Comparison of ENCODE assay signal across 9 mouse cellular contexts in the genomic region with DNA sequence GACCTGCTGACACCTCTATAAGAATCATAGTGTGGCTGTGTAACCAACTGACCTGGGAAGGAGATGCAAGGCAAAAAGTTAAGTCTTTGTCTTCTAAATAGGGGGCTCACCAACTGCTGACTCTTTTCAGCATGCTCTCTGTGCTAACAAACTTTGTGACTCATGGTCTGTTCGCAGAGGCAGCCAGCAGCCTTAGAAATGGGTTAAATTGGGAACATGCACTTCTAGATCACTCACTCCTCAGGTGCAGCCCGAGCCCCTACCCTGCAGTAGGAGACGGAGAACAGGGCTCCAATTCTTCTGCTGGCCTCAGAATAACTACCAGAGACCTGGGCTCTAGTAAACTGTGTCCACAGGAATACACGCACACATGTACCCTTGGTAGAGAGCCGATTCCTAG. TPM values are rescaled to one million over a fixed set of nuclear protein-coding genes. Genes with fewer than 3 reads are reported as not detected.
DNase-seq lines count a peak whose midpoint lies in the region; ATAC-seq lines count a peak whose summit lies in the region.
"Had no signal": no experiment of that assay in that cellular context is flagged by ENCODE, and none has a peak within 500 bp of the region (broad histone marks: within the 10 kb centered on the region; RNA-seq: fewer than 3 reads in every experiment).

No protein-coding gene starts in this region.

- H3K27ac ChIP-seq in kidney, embryonic 15.5 days, result no peak overlapping the region
- H3K27ac ChIP-seq in embryonic facial prominence, embryonic 12.5 days, result no peak overlapping the region
- H3K27ac ChIP-seq in hindbrain, embryonic 13.5 days, result peak overlapping the region; percentile 89
- peak overlapping the region; percentile 84 for H3K27ac ChIP-seq in midbrain, embryonic 16.5 days (ENCODE audit: low read length)

- no peak for DNase-seq in kidney, adult 11 months
- DNase-seq in layer of hippocampus, adult 9-10 months (ENCODE audit: low spot score), result no peak
- DNase-seq in urinary bladder, postnatal 25 days (ENCODE audit: low spot score), result no peak
- no peak for DNase-seq in gastrocnemius, postnatal 4 days (ENCODE audit: low spot score in 2 of 2)
- DNase-seq: retina, postnatal 1 day had no signal

- 28% methylated on average over 5 of the region's 5 CpGs for WGBS in kidney, embryonic 15.5 days
- WGBS in embryonic facial prominence, embryonic 12.5 days, result 21% methylated on average over 5 of the region's 5 CpGs
- 18% methylated on average over 5 of the region's 5 CpGs for WGBS in hindbrain, embryonic 13.5 days
- WGBS in midbrain, embryonic 16.5 days, result 20% methylated on average over 5 of the region's 5 CpGs

- H3K4me1 ChIP-seq in kidney, embryonic 15.5 days, result peaks cover 17% of the 10 kb centered on the region
- peaks cover 9% of the 10 kb centered on the region for H3K4me1 ChIP-seq in embryonic facial prominence, embryonic 12.5 days
- H3K4me1 ChIP-seq in hindbrain, embryonic 13.5 days (replicated peaks), result peaks cover 28% of the 10 kb centered on the region
- peaks cover 21% of the 10 kb centered on the region for H3K4me1 ChIP-seq in midbrain, embryonic 16.5 days (ENCODE audit: control insufficient read depth, insufficient read depth, low read length)

- H3K9ac ChIP-seq in kidney, embryonic 15.5 days, result peak overlapping the region; percentile 51; the same call in 1 of the 2 replicates
- H3K9ac ChIP-seq in embryonic facial prominence, embryonic 12.5 days, result no peak overlapping the region
- peak overlapping the region; percentile 90 for H3K9ac ChIP-seq in hindbrain, embryonic 13.5 days
- peak overlapping the region; percentile 89 for H3K9ac ChIP-seq in midbrain, embryonic 16.5 days (ENCODE audit: low read depth, low read length)

- no peaks in the 10 kb centered on the region for H3K36me3 ChIP-seq in kidney, embryonic 15.5 days
- H3K36me3 ChIP-seq in embryonic facial prominence, embryonic 12.5 days, result no peaks in the 10 kb centered on the region
- peaks cover 3% of the 10 kb centered on the region; the same call in 1 of the 2 replicates for H3K36me3 ChIP-seq in hindbrain, embryonic 13.5 days
- H3K36me3 ChIP-seq in midbrain, embryonic 16.5 days (ENCODE audit: control insufficient read depth, insufficient read depth, low read length), result no peaks in the 10 kb centered on the region

- H3K9me3 ChIP-seq in kidney, embryonic 15.5 days (replicated peaks), result no peaks in the 10 kb centered on the region
- H3K9me3 ChIP-seq in embryonic facial prominence, embryonic 12.5 days, result 0 out of 2 replicates have a peak, but pooled peaks cover 5% of the 10 kb centered on the region
- H3K9me3 ChIP-seq in hindbrain, embryonic 13.5 days, result no peaks in the 10 kb centered on the region
- no peaks in the 10 kb centered on the region for H3K9me3 ChIP-seq in midbrain, embryonic 16.5 days (replicated peaks; ENCODE audit: control insufficient read depth, low read length, poor library complexity, severe bottlenecking)

- peak overlapping the region; percentile 60 for H3K4me3 ChIP-seq in kidney, embryonic 15.5 days (replicated peaks)
- H3K4me3 ChIP-seq in embryonic facial prominence, embryonic 12.5 days, result peak overlapping the region; percentile 78
- H3K4me3 ChIP-seq in hindbrain, embryonic 13.5 days, result peak overlapping the region; percentile 84
- H3K4me3 ChIP-seq in midbrain, embryonic 16.5 days (ENCODE audit: low read depth, low read length), result peak overlapping the region; percentile 90

- ATAC-seq in kidney, embryonic 15.5 days (replicated peaks; ENCODE audit: low FRiP score), result no peak
- ATAC-seq in embryonic facial prominence, embryonic 12.5 days (ENCODE audit: insufficient number of reproducible peaks, insufficient read depth, low FRiP score, low TSS enrichment), result no peak
- no peak for ATAC-seq in hindbrain, embryonic 13.5 days (ENCODE audit: low FRiP score)
- peak; percentile 15; the same call in 1 of the 2 replicates for ATAC-seq in midbrain, embryonic 16.5 days

- peak overlapping the region; percentile 99 for H3K4me2 ChIP-seq in kidney, embryonic 15.5 days
- H3K4me2 ChIP-seq in embryonic facial prominence, embryonic 12.5 days (replicated peaks), result peak overlapping the region; percentile 88
- H3K4me2 ChIP-seq in hindbrain, embryonic 13.5 days, result peak overlapping the region; percentile 71
- peak overlapping the region; percentile 80 for H3K4me2 ChIP-seq in midbrain, embryonic 16.5 days (ENCODE audit: low read length)

- H3K27me3 ChIP-seq in kidney, embryonic 15.5 days, result peaks cover 20% of the 10 kb centered on the region
- peaks cover 15% of the 10 kb centered on the region; the same call in 1 of the 2 replicates for H3K27me3 ChIP-seq in embryonic facial prominence, embryonic 12.5 days
- H3K27me3 ChIP-seq in hindbrain, embryonic 13.5 days, result 0 out of 2 replicates have a peak, but pooled peaks cover 11% of the 10 kb centered on the region
- H3K27me3 ChIP-seq in midbrain, embryonic 16.5 days (ENCODE audit: control insufficient read depth, insufficient read depth, low read depth, low read length), result no peaks in the 10 kb centered on the region

RNA-seq across cellular contexts. Expression of a gene that starts 1.2 kb away (rescaled TPM):
- 3.4 TPM in 2 replicates for polyA plus RNA-seq in kidney, embryonic 15.5 days (2015; fragmentation: Nextera tagmentation; extraction: Ambion mirVana)
- polyA plus RNA-seq in embryonic facial prominence, embryonic 12.5 days (2016; fragmentation: Nextera tagmentation; extraction: Ambion mirVana), result 10.3 and 11.9 TPM in 2 replicates
- 36.2 and 38.2 TPM in 2 replicates for polyA plus RNA-seq in hindbrain, embryonic 13.5 days (2015; fragmentation: Nextera tagmentation; extraction: Ambion mirVana)
- 48.4 and 53.6 TPM in 2 replicates for polyA plus RNA-seq in midbrain, embryonic 16.5 days (2015; fragmentation: Nextera tagmentation; extraction: Ambion mirVana)
- 10 to 100 TPM; 12.2 to 13.0 TPM for total RNA-seq in gastrocnemius, postnatal 4 days (2021)

RNA-seq across cellular contexts. Expression of a gene that starts 44.9 kb away (rescaled TPM):
- 6.3 and 7.1 TPM in 2 replicates for polyA plus RNA-seq in kidney, embryonic 15.5 days (2015; fragmentation: Nextera tagmentation; extraction: Ambion mirVana)
- 10.9 and 14.0 TPM in 2 replicates for polyA plus RNA-seq in embryonic facial prominence, embryonic 12.5 days (2016; fragmentation: Nextera tagmentation; extraction: Ambion mirVana)
- polyA plus RNA-seq in hindbrain, embryonic 13.5 days (2015; fragmentation: Nextera tagmentation; extraction: Ambion mirVana), result 14.7 and 14.8 TPM in 2 replicates
- polyA plus RNA-seq in midbrain, embryonic 16.5 days (2015; fragmentation: Nextera tagmentation; extraction: Ambion mirVana), result 21.2 and 25.8 TPM in 2 replicates
- total RNA-seq in gastrocnemius, postnatal 4 days (2021), result 1 to 10 TPM; 7.0 to 8.9 TPM

Comparison
In these comparisons a context has a peak if more than half of its experiments do, and no peak if none do; other contexts are left out.
1. H3K27ac ChIP-seq: peak in hindbrain, embryonic 13.5 days (single experiment) and midbrain, embryonic 16.5 days (single experiment); none in kidney, embryonic 15.5 days (single experiment) and embryonic facial prominence, embryonic 12.5 days (single experiment).
2. Peak in every context shown above with its lines, with median percentiles within 50 percentile points of each other: H3K4me2 ChIP-seq and H3K4me3 ChIP-seq.